Mouse (Mus musculus) monocyte, adult 5-6 weeks (primary cell): ENCODE results near the gene Slc43a2. TPM values are rescaled to one million over a fixed set of nuclear protein-coding genes. Genes with fewer than 3 reads are reported as not detected.

ENCODE experiments used
- ATAC-seq: fragments of 153-309, 156-312 bp; replicated peaks from 2 replicates; pipeline ENCODE4 v1.8.0; 2017; ENCODE audit warnings: mild to moderate bottlenecking; ENCODE audit not compliant: low TSS enrichment, insufficient number of reproducible peaks, severe bottlenecking, poor library complexity, low FRiP score
- total RNA-seq: library from RNA; stranded (forward); fragments of 200-1000, 200-491, 200-594 nt; gene quantifications from 3 replicates; pipeline ENCODE4 v1.2.3, GENCODE M21; 2017

Gene Slc43a2
- total RNA-seq, 1 experiment from 2014 or later: 36.6 TPM

GRCm38 (mm10) chr11:75624102-75624554 lies 92.6 kb downstream of the Slc43a2 start:
- ATAC-seq: no peak

DNA sequence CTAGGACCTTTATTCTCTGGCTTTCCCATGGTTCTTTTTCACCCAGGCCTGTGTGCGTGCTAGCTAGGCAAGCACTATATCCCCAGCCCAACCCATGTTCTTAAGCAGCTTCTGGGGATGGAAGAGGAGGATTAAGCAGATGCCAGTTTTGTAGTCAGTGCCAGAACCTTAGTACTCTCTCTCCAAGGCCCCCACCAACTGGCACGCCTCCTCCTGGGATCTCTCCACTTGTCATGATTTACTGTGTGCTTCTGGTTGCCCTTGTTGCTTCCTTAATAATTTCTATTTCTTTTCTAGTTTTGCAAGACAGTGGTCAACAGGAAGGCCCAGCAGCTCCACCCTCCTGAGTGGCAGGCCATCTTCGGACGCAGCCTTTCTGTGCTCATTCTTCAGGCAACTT lies 94.3 kb downstream of the Slc43a2 start:
- ATAC-seq: no peak

Other genes starting within 250 kb of the Slc43a2 start
- gene Rpa1, start 183.4 kb upstream of the Slc43a2 start, total RNA-seq: 80.4 to 103 TPM (median 85.0 TPM) in 3 replicates
- 11.4 to 20.4 TPM (median 12.6 TPM) in 3 replicates for gene Smyd4, start 183.3 kb upstream of the Slc43a2 start, total RNA-seq
- gene Serpinf1, start 109.0 kb upstream of the Slc43a2 start, total RNA-seq: not detected in 3 replicates
- gene Serpinf2, start 92.1 kb upstream of the Slc43a2 start, total RNA-seq: 0.19 TPM in 1 of 3 replicates, not detected in the others
- 15.9 to 17.9 TPM (median 16.5 TPM) in 3 replicates for gene Wdr81, start 77.0 kb upstream of the Slc43a2 start, total RNA-seq
- 1.0 to 8.1 TPM (median 1.3 TPM) in 3 replicates for gene Tlcd2, start 70.0 kb upstream of the Slc43a2 start, total RNA-seq
- gene Prpf8, start 44.9 kb upstream of the Slc43a2 start, total RNA-seq: 65.5 to 114 TPM (median 72.0 TPM) in 3 replicates
- gene Rilp, start 21.6 kb upstream of the Slc43a2 start, total RNA-seq: 3.7 to 7.0 TPM (median 4.9 TPM) in 3 replicates
- 1.6 TPM in 2 of 3 replicates, not detected in the other for gene Scarf1, start 18.2 kb upstream of the Slc43a2 start, total RNA-seq
- 113 to 174 TPM (median 147 TPM) in 3 replicates for gene Pitpna, start 56.4 kb downstream of the Slc43a2 start, total RNA-seq
- 68.4 to 82.5 TPM (median 80.2 TPM) in 3 replicates for gene Inpp5k, start 99.3 kb downstream of the Slc43a2 start, total RNA-seq
- 93.0 to 115 TPM (median 97.0 TPM) in 3 replicates for gene Myo1c, start 118.8 kb downstream of the Slc43a2 start, total RNA-seq
- 101 to 126 TPM (median 121 TPM) in 3 replicates for gene Crk, start 147.6 kb downstream of the Slc43a2 start, total RNA-seq
- gene Ywhae, start 201.2 kb downstream of the Slc43a2 start, total RNA-seq: 136 to 226 TPM (median 205 TPM) in 3 replicates